Mouse (Mus musculus) urinary bladder, postnatal 36 days (tissue): ENCODE measurements around the gene Hax1.

Experiments used
- DNase-seq, 2 experiments: peaks; one replicate each; pipeline ENCODE4 v3.0.0; 2022; ENCODE audit warnings: low spot score in 2 of 2, mixed read lengths in 1 of 2

Hax1 gene

GRCm38 (mm10) chr3:89998612-89999054 is at the start of gene Hax1:
Gene Hax1, minus strand, starts transcription at chr3:89998780.
- DNase-seq, result peak; percentile 88 to 92

DNA sequence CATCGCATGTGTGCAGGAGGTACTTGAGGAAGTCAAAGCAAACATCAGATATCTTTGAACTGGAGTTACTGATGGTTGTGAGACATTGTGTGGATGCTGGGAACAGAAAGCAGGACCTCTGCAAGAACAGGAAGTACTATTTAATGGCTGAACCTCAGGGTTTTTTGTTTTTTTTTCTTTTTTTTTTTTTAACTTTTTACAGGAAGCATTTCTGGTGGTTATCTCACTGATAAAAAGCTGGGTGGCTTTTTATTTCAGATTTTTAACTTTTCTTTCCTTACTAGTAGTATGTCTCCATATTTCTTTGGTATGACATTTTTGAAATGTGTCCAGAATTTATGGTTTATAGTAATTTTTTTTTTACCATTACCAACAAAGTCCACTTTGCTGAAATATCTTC is 37.7 kb upstream of the Hax1 start:
- no peak for DNase-seq

DNA sequence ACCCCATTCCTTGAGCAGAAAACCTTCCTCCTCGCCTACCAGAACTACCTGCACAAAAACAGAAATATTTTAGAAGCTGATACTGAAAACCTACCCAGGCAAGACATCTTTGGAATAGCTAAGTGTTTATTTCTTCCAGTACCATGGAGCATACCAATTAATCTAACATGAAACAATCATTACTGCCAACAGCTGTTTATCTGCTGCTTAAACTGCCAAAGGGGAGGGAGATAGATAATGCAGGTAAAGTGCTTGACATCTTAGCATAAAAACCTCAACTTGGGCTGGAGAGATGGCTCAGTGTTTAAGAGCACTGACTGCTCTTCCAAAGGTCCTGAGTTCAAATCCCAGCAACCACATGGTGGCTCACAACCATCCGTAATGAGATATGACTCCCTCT is 36.1 kb upstream of the Hax1 start:
- DNase-seq, result no peak

- DNase-seq, result no peak
These were observed 18.0 kb upstream of the Hax1 start for GRCm38 (mm10) chr3:90016626-90017025.

- DNase-seq, result no peak
These were observed 11.7 kb upstream of the Hax1 start for GRCm38 (mm10) chr3:90010291-90010690.

- no peak for DNase-seq
These were observed 5.7 kb upstream of the Hax1 start for GRCm38 (mm10) chr3:90004091-90004796.

- no peak for DNase-seq
These were observed 1.2 kb upstream of the Hax1 start for GRCm38 (mm10) chr3:89999830-90000229.

DNA sequence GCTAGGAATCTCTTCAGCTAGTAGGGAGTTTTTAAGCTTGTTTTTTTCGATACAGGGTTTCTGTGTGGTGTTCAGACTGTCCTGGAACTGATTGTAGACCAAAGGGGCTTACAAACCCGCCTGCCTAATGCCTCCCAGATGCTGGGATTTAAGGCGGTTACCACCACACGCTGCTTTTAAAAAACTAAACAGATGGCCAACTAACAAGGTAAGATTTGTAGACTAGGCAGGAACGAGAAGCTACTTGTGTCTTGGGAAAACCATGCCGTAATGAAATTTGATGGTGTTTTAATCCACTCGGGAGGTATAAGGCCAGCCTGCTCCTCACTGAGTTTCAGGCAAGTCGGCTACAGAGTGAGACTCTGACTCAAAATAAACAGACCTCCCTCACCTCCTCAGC is 510 bp upstream of the Hax1 start:
- DNase-seq, result peak in 1 of 2 experiments; percentile 6

GRCm38 (mm10) chr3:89997791-89998495 is 637 bp downstream of the Hax1 start:
- no peak for DNase-seq

DNA sequence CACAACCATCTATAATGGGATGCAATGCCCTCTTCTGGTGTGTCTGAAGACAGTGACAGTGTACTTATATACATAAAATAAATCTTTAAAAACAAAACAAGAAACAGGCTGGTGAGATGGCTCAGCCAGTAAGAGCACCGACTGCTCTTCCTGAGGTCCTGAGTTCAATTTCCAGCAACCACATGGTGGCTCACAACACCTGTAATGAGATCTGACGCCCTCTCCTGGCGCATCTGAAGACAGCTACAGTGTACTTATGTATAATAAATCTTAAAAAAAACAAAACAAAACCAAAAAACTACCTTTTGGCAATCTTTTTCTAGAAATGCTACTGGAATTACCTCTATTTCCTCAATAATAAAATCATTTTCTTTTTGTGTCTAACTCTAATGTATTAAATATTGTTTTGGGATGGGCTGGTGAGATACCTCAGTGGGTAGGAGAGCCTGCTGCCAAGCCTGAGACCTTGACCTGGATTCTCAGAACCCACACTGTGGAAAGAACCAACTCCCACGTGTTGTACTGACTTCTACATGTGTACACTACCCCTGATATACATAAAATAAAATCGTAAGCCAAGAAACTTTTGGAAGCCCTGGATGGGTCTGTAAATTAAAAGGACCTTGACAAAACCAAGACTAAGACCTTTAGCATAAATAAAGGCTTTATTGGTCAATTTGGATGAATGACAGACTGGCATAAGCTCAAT is 3.6 kb downstream of the Hax1 start:
- no peak for DNase-seq

DNA sequence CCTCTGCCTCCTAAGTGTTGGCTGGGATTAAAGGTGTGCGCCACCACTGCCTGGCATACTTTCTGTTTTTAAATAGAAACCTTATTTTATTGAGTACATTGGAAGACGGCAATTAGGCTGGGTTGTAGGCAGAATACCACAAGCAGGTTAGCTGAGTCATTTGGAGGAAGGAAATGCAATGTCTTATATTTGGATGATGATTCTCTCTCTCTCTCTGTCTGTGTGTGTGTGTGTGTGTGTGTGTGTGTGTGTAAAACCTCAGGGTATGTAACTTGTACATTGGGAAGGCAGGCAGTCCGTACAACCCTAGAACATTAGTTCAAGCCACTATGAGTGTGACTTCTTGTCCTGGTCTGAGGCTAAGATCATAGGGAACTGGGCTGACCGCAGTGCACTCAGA is 10.8 kb downstream of the Hax1 start:
- DNase-seq, result no peak

GRCm38 (mm10) chr3:89987211-89987610 is 11.4 kb downstream of the Hax1 start:
- no peak for DNase-seq

DNA sequence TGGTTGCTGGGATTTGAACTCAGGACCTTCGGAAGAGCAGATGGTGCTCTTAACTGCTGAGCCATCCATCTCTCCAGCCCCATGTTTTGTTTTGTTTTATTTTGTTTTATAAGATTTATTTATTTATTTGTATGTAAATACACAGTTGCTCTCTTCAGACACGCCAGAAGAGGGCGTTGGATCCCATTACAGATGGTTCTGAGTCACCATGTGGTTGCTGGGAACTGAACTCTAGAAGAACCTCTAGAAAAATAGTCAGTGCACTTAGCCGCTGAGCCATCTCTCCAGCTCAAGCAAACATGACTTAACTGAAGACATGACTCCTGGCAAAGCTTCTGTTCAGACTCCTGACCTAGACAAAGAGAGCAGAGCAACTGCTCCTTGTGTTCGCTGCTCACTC is 16.2 kb downstream of the Hax1 start:
- no peak for DNase-seq

DNA sequence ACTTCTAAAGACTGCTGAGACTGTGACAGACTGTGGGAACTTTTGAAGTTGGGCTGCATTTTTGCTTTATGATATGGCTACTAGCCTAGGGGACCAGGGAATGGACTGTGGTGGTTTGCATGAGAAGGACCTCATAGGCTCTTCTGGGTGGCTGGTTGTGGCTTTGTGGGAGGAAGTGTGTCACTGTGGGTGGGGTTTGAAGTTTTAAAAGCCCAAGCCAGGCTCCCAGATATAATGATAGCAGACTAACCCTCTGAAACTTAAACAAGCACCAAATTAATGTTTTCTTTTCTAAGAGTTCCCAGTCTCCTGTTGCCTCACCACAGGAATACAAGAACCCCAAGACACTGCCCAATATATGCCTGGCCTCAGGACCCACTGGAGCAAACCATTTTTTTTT is 21.7 kb downstream of the Hax1 start:
- no peak for DNase-seq

DNA sequence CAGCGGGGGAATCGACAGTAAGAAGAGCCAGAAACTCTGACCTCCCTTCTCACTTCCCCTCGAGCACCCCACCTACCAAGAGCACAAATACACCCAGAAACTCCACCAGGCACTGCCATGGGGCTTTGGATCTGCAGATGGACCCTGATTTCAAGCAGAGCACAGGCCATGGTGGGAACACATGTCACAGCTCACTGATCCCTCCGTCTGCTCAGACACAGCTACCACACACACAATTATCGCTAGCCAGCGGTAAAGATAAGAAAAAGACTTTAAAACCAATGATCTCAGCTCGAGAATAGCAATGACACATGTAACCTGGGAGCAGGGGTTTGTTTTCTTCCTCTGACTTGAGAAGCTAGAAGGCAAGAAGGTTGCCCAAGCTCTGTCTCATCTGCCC is 30.1 kb downstream of the Hax1 start:
- DNase-seq, result no peak

DNA sequence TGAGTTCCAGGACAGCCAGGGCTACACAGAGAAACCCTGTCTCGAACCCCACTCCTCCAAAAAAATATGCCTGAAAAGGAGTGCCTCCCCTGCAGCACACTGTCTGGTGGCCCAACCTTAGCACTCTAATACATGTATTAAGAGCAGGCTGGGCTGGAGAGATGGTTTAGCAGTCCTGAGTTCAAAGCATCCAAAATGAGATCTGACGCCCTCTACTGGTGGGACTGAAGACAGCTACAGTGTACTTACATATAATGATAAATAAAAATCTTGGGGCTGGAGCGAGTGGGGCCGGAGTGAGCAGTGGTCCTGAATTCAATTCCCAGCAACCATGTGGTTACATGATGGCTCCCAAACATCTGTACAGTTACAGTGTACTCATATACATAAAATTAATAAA is 31.6 kb downstream of the Hax1 start:
- DNase-seq, result no peak

DNA sequence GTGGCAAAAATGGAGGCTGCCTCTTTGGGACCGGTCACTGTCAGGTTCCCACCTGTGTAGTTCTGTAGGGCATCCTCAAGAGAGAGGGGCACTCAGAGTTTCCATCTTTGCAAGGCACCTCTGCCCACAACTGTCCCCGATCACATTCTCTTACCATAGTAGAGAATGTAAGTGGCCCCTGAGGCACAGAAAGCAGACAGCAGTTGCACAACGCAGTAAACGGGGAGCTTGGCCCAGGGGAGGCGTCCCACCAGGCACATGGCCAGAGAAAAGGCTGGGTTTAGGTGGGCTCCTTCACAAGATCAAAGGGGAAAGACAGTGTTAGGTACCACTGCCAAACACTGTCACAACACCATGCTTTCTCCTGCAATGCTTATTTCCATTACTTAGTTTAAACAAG is 32.6 kb downstream of the Hax1 start:
- no peak for DNase-seq

- DNase-seq, result no peak
These were observed 33.0 kb downstream of the Hax1 start for GRCm38 (mm10) chr3:89965557-89965956.

- DNase-seq, result peak; percentile 51 to 65
These were observed 34.4 kb downstream of the Hax1 start for GRCm38 (mm10) chr3:89963926-89964739.

- peak; percentile 33 to 46 for DNase-seq
These were observed 35.3 kb downstream of the Hax1 start, which contains the start of gene Atp8b2 for GRCm38 (mm10) chr3:89963221-89963763. Gene Atp8b2, minus strand, starts transcription at chr3:89963508.

GRCm38 (mm10) chr3:89962751-89963220 is 35.8 kb downstream of the Hax1 start:
- no peak for DNase-seq
